Mouse (Mus musculus) embryonic facial prominence, embryonic 12.5 days (tissue): Measurements from ENCODE around the gene Olfr51. TPM values are rescaled to one million over a fixed set of nuclear protein-coding genes. Genes with fewer than 3 reads are reported as not detected.
"Not testable (repeated sequence)": the region's sequence is repeated elsewhere in the genome, so short reads cannot be mapped to it uniquely, and the experiment has no call there.

Experiments
- ATAC-seq: fragments of 200-750 bp; cut with Nextera tagmentation; 2 replicates; pipeline ENCODE4 v1.8.0; 2017; ENCODE audit not compliant: insufficient number of reproducible peaks, insufficient read depth, low FRiP score, low TSS enrichment
- H3K27ac ChIP-seq: fragments of 300-500 bp; sonication (generic); 2 replicates; pipeline ENCODE4 v1.5.1; 2016; ENCODE audit warnings: mild to moderate bottlenecking
- H3K27me3 ChIP-seq: fragments of 300-500 bp; sonication (generic); 2 replicates; pipeline ENCODE4 v1.6.1; 2016; ENCODE audit warnings: mild to moderate bottlenecking, moderate library complexity
- H3K36me3 ChIP-seq: fragments of 300-500 bp; sonication (generic); 2 replicates; pipeline ENCODE4 v1.6.1; 2016; ENCODE audit warnings: mild to moderate bottlenecking
- H3K4me1 ChIP-seq: fragments of 300-500 bp; sonication (generic); 2 replicates; pipeline ENCODE4 v1.6.1; 2016
- H3K4me2 ChIP-seq: fragments of 300-500 bp; sonication (generic); replicated peaks from 2 replicates; pipeline ENCODE4 v1.6.1; 2016; ENCODE audit warnings: mild to moderate bottlenecking, moderate library complexity
- H3K4me3 ChIP-seq: fragments of 300-500 bp; sonication (generic); 2 replicates; pipeline ENCODE4 v1.5.1; 2016; ENCODE audit warnings: mild to moderate bottlenecking
- H3K9ac ChIP-seq: fragments of 300-500 bp; sonication (generic); 2 replicates; pipeline ENCODE4 v1.6.1; 2016; ENCODE audit warnings: mild to moderate bottlenecking, moderate library complexity
- H3K9me3 ChIP-seq: fragments of 300-500 bp; sonication (generic); 2 replicates; pipeline ENCODE4 v1.6.1; 2016; ENCODE audit warnings: mild to moderate bottlenecking, moderate library complexity
- WGBS: fragments of 180-500 bp; shearing (Covaris S2); methylation state at CpG from one replicate; pipeline ENCODE4 v1.1.7; 2016; 5-methylcytosine and 5-hydroxymethylcytosine counted together
- polyA plus RNA-seq: library from polyadenylated mRNA; unstranded; fragments of >200 nt; fragmentation: Nextera tagmentation; extraction: Ambion mirVana; gene quantifications from 2 replicates; pipeline ENCODE4 v1.2.1, GENCODE M21; 2016

Gene Olfr51
- not detected in 2 replicates for polyA plus RNA-seq

DNA sequence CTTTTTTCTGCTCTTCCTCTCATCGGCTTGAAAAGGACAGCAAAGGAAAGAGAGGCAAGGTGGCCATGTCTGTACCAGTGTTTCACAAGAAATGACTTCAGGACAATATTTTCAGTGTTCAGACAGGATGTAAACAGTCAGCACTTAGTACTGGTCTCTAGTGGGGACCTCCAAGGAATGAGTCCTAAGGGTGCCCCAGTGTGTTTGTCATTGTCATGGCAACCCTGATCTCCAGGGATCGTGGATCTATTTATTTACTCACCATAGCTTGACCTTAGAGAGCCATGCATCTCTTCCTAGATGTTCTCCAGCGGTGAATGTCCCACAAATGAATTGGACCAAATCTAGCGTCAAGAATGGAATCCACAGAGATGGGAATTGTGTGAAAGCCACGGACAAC is at the start of gene Olfr51:
TSS of gene Olfr51 (plus strand) at position 301 of the 400 bp plus-strand sequence.
- ATAC-seq, result no peak

DNA sequence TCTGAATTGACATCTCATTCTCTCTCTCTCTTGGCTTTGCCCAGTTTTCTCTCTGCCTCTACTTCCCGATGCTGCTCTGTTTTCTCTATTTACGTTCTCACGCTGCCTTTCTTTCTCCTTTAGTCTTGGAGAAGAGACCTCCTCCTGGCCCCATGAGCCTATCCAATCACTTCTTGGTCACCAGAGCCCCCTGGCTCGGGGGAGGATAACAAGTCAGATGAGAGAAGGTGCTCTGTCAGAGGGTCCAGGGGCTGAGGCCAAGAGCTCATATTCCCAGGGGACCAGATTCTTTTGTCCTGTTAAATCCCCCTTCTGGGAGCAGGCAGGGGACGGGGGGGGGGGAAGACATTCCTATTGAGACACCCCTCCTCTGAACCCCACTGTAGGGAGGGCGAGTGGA is 49.7 kb upstream of the Olfr51 start, which contains the start of gene Prop1:
TSS of gene Prop1 (minus strand) at position 101 of the 400 bp plus-strand sequence.
- no peaks in the 10 kb centered on the region for H3K9me3 ChIP-seq
- 67% methylated on average over 6 of the region's 6 CpGs for WGBS
- no peak for ATAC-seq
- H3K27ac ChIP-seq, result no peak within 1 kb of the TSS
- H3K4me1 ChIP-seq, result no peaks in the 10 kb centered on the region
- no peak within 1 kb of the TSS for H3K4me2 ChIP-seq
- H3K9ac ChIP-seq, result no peak within 1 kb of the TSS
- no peaks in the 10 kb centered on the region; the same call in 1 of the 2 replicates for H3K27me3 ChIP-seq
- no peaks in the 10 kb centered on the region for H3K36me3 ChIP-seq
- H3K4me3 ChIP-seq, result no peak within 1 kb of the TSS

More for the DNA sequence above, at the start of gene Olfr51:
- Histone ChIP-seq H3K4me3 (no peak within 1 kb of the TSS), H3K9me3 (no peaks in the 10 kb centered on the region), H3K4me1 (no peaks in the 10 kb centered on the region), H3K27me3 (no peaks in the 10 kb centered on the region), H3K4me2 (no peak within 1 kb of the TSS), H3K9ac (no peak within 1 kb of the TSS), H3K27ac (no peak within 1 kb of the TSS), H3K36me3 (no peaks in the 10 kb centered on the region)
- WGBS, result 82% methylated on average over 5 of the region's 5 CpGs

DNA sequence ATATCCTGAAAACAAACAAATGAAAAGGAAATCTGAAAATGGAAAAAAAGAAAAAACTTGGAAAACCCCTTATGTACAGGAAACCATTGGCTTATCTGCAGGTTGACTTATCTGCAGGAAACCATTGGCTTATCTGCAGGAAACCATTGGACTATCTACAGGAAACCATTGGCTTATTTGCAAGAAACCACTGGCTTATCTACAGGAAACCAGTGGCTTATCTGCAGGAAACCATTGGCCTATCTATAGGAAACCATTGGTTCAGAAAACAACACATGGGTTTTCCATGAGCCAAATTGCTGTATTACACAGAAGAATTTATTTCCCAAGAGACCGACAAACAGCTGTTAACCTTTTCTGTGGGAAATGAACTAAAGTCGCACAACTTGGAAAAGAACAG is 38.5 kb upstream of the Olfr51 start:
- Histone ChIP-seq H3K9me3 (no peaks in the 10 kb centered on the region), H3K4me1 (no peaks in the 10 kb centered on the region), H3K4me2 (no peak overlapping the region), H3K4me3 (no peak overlapping the region), H3K9ac (no peak overlapping the region), H3K27ac (no peak overlapping the region), H3K36me3 (no peaks in the 10 kb centered on the region), H3K27me3 (no peaks in the 10 kb centered on the region)
- ATAC-seq, result no peak
- WGBS, result 82% methylated on average over 2 of the region's 2 CpGs

DNA sequence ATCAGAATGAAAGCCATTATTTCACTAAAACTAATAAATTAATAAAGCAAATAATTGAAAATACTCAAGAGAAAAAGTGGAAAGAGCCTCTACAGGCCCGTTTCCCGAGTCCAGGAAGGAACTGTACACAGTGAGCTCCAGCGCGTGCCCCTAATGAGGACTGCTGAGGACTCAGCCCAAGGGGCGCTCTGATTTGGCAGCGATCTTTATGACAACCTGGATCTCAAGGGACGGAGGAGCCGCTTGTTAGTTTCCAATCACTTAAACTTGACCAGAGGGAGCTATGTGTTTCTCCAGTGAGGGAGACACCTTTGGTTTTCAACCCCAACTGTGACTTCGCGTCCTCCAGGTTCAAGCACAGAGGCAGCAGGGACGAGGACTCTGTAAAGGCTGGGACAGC is 37.2 kb upstream of the Olfr51 start, which contains the start of gene Olfr1378:
TSS of gene Olfr1378 (plus strand) at position 301 of the 400 bp plus-strand sequence.
- Histone ChIP-seq H3K27me3 (no peaks in the 10 kb centered on the region), H3K27ac (no peak within 1 kb of the TSS), H3K4me2 (no peak within 1 kb of the TSS), H3K9me3 (no peaks in the 10 kb centered on the region), H3K36me3 (no peaks in the 10 kb centered on the region), H3K4me1 (no peaks in the 10 kb centered on the region), H3K4me3 (no peak within 1 kb of the TSS), H3K9ac (no peak within 1 kb of the TSS)
- 88% methylated on average over 11 of the region's 11 CpGs for WGBS
- no peak for ATAC-seq

- Histone ChIP-seq H3K27ac (no peak overlapping the region), H3K4me3 (no peak overlapping the region), H3K9me3 (no peaks in the 10 kb centered on the region), H3K27me3 (no peaks in the 10 kb centered on the region), H3K4me2 (no peak overlapping the region), H3K4me1 (no peaks in the 10 kb centered on the region), H3K36me3 (no peaks in the 10 kb centered on the region), H3K9ac (no peak overlapping the region)
- WGBS, result 67% methylated on average over 4 of the region's 4 CpGs
- no peak for ATAC-seq
These were observed 26.2 kb upstream of the Olfr51 start for GRCm38 (mm10) chr11:50977216-50977615.

DNA sequence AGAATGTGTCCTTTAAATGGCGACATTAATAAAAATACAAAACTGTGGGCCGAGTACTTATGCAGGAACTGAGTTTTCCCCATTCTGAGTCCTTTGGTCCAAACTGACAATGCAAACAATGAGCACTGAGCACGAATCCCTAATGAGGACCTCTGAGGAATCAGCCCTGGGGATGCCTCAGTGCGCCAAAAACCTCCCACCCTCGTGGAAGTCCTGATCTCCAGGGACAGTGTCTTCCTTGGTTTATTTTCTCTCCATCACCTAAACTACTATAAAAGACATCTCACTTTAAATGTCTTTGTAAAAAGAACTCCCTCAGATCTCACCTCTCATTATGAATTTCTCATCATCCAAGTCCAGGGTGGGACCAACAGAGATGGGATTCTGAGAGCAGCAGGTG is 21.7 kb upstream of the Olfr51 start, which contains the start of gene Olfr1377:
TSS of gene Olfr1377 (plus strand) at position 301 of the 400 bp plus-strand sequence.
- Histone ChIP-seq H3K9ac (no peak within 1 kb of the TSS), H3K36me3 (no peaks in the 10 kb centered on the region), H3K4me1 (no peaks in the 10 kb centered on the region), H3K4me3 (no peak within 1 kb of the TSS), H3K4me2 (no peak within 1 kb of the TSS), H3K27me3 (no peaks in the 10 kb centered on the region), H3K27ac (no peak within 1 kb of the TSS), H3K9me3 (no peaks in the 10 kb centered on the region)
- ATAC-seq, result no peak
- WGBS, result 71% methylated on average over 5 of the region's 5 CpGs

- H3K4me1 ChIP-seq, result no peaks in the 10 kb centered on the region
- H3K27me3 ChIP-seq, result no peaks in the 10 kb centered on the region
- no peak overlapping the region for H3K4me3 ChIP-seq
- H3K36me3 ChIP-seq, result no peaks in the 10 kb centered on the region
- ATAC-seq, result no peak
- no peak overlapping the region for H3K4me2 ChIP-seq
- H3K9ac ChIP-seq, result no peak overlapping the region
- 0 out of 2 replicates have a peak, but pooled peaks cover 4% of the 10 kb centered on the region for H3K9me3 ChIP-seq
- no peak overlapping the region for H3K27ac ChIP-seq
- 79% methylated on average over 5 of the region's 5 CpGs for WGBS
These were observed 8.4 kb downstream of the Olfr51 start for GRCm38 (mm10) chr11:51011821-51012220.

DNA sequence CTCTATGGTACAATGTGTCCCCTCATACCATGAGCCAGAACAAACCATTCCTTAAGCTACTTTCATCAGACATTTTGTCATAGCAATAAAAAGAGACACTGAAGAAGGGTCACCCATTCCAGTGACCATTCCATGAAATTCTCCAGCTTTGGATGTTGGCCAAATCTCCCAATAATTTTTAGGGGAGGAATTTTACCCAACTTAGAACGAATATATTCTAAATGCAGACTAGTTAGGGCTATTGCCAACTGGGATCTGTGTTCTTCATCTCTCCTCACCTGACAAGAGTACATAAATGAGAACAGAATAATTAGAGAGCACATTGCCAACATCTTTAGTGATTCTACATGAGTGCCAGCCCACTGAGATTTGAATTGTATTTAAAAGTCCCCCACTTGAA is 10.5 kb downstream of the Olfr51 start, which contains the start of gene Olfr54:
TSS of gene Olfr54 (plus strand) at position 301 of the 400 bp plus-strand sequence.
- WGBS, result 72% methylated on average over 1 of the region's 1 CpGs
- Histone ChIP-seq H3K9ac (no peak within 1 kb of the TSS), H3K36me3 (no peaks in the 10 kb centered on the region), H3K4me2 (no peak within 1 kb of the TSS), H3K27me3 (no peaks in the 10 kb centered on the region), H3K27ac (no peak within 1 kb of the TSS), H3K4me3 (no peak within 1 kb of the TSS), H3K9me3 (0 out of 2 replicates have a peak, but pooled peaks cover 4% of the 10 kb centered on the region), H3K4me1 (no peaks in the 10 kb centered on the region)
- ATAC-seq, result no peak

DNA sequence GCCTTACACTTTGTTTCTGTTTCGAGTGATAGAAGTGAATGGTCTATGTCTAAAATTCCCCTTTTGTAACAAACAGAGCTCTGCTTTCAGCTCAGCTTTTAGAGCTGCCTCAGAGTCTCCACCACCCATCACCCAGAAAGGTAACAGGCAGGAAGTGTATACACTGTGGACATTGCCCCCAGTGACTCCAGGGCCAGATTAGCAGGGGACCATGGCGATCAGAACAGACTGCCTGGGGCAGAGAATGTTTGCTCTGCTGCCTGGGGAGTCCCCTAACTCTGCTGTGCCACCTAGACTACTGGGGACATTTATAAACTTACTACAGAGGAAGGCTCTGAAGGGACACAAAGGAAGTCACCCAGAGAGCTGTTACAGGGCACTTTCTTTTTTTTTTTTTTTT is 12.9 kb downstream of the Olfr51 start:
- H3K4me1 ChIP-seq, result no peaks in the 10 kb centered on the region
- ATAC-seq, result no peak
- no peak overlapping the region for H3K27ac ChIP-seq
- 51% methylated on average over 2 of the region's 2 CpGs for WGBS
- H3K9me3 ChIP-seq, result 0 out of 2 replicates have a peak, but pooled peaks cover 3% of the 10 kb centered on the region
- no peak overlapping the region for H3K9ac ChIP-seq
- H3K4me2 ChIP-seq, result no peak overlapping the region
- no peak overlapping the region for H3K4me3 ChIP-seq
- no peaks in the 10 kb centered on the region for H3K36me3 ChIP-seq
- H3K27me3 ChIP-seq, result no peaks in the 10 kb centered on the region

DNA sequence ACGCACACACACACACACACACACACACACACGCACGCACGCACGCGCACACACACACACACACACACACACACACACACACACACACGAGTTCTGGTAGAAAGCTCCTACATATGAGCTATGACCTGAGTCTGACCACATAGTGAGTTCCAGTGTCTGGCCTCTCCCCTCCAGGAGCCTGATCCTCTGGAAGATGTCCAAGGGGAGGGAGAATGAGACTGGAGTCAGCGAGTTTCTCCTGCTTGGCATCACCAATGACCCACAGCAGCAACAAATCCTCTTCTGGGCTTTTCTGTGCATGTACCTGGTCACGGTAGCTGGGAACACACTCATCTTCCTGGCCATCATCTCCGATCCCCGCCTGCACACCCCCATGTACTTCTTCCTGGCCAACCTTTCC is 23.4 kb downstream of the Olfr51 start:
- H3K27me3 ChIP-seq, H3K4me2 ChIP-seq, H3K36me3 ChIP-seq, H3K4me3 ChIP-seq, H3K9ac ChIP-seq, H3K9me3 ChIP-seq, H3K27ac ChIP-seq, ATAC-seq, H3K4me1 ChIP-seq: not testable (repeated sequence)
- WGBS, result 85% methylated on average over 11 of the region's 11 CpGs

GRCm38 (mm10) chr11:51029381-51029780 is 26.0 kb downstream of the Olfr51 start:
- H3K9me3 ChIP-seq, H3K36me3 ChIP-seq, H3K27me3 ChIP-seq, H3K9ac ChIP-seq, H3K4me1 ChIP-seq, H3K4me3 ChIP-seq, ATAC-seq, H3K27ac ChIP-seq, H3K4me2 ChIP-seq: not testable (repeated sequence)
- WGBS, result 77% methylated on average over 8 of the region's 8 CpGs

GRCm38 (mm10) chr11:51030225-51030624 is 26.8 kb downstream of the Olfr51 start:
- Histone ChIP-seq H3K9ac (no peak overlapping the region), H3K27ac (no peak overlapping the region), H3K4me1 (no peaks in the 10 kb centered on the region), H3K4me2 (no peak overlapping the region), H3K9me3 (no peaks in the 10 kb centered on the region), H3K36me3 (no peaks in the 10 kb centered on the region), H3K27me3 (no peaks in the 10 kb centered on the region), H3K4me3 (no peak overlapping the region)
- no peak for ATAC-seq
- 80% methylated on average over 2 of the region's 2 CpGs for WGBS
